Mouse (Mus musculus): Measurements from ENCODE around the gene 1810065E05Rik. TPM values are rescaled to one million over a fixed set of nuclear protein-coding genes. Genes with fewer than 3 reads are reported as not detected.

1810065E05Rik gene
- polyA plus RNA-seq, 1 experiment from 2014 or later = not detected

- H3K4me2 ChIP-seq = peak overlapping the region; percentile 24; the same call in 1 of the 2 replicates
- H3K27ac ChIP-seq (ENCODE audit: low read depth, low read length) = no peak overlapping the region
- H3K9ac ChIP-seq (ENCODE audit: low read depth, low read length) = no peak overlapping the region
- WGBS (ENCODE audit: insufficient replicate concordance) = 55% methylated on average over 3 of the region's 3 CpGs
- H3K36me3 ChIP-seq (ENCODE audit: control insufficient read depth, insufficient read depth, low read length) = no peaks in the 10 kb centered on the region
- H3K9me3 ChIP-seq (replicated peaks; ENCODE audit: control insufficient read depth, low read length) = no peaks in the 10 kb centered on the region
- no peaks in the 10 kb centered on the region for H3K27me3 ChIP-seq (ENCODE audit: control insufficient read depth, insufficient read depth, low read length)
- H3K4me3 ChIP-seq (ENCODE audit: low read depth, low read length) = no peak overlapping the region
- no peak for ATAC-seq (replicated peaks; ENCODE audit: insufficient number of reproducible peaks, low FRiP score, low TSS enrichment)
- peaks cover 4% of the 10 kb centered on the region; the same call in 1 of the 2 replicates for H3K4me1 ChIP-seq (ENCODE audit: control insufficient read depth, insufficient read depth, low read length)
These were observed 2.6 kb upstream of the 1810065E05Rik start for GRCm38 (mm10) chr11:58418336-58418735.

GRCm38 (mm10) chr11:58432259-58432658 lies 11.3 kb downstream of the 1810065E05Rik start, which contains the start of gene Gm12253:
Gene Gm12253, plus strand, starts transcription at chr11:58432559.
- H3K36me3 ChIP-seq (ENCODE audit: control insufficient read depth, insufficient read depth, low read length) = no peaks in the 10 kb centered on the region
- H3K9ac ChIP-seq (ENCODE audit: low read depth, low read length) = no peak within 1 kb of the TSS
- H3K4me3 ChIP-seq (ENCODE audit: low read depth, low read length) = no peak within 1 kb of the TSS
- no peaks in the 10 kb centered on the region for H3K4me1 ChIP-seq (ENCODE audit: control insufficient read depth, insufficient read depth, low read length)
- ATAC-seq (replicated peaks; ENCODE audit: insufficient number of reproducible peaks, low FRiP score, low TSS enrichment) = no peak
- WGBS (ENCODE audit: insufficient replicate concordance) = 75% methylated on average over 3 of the region's 3 CpGs
- H3K4me2 ChIP-seq = no peak within 1 kb of the TSS
- H3K9me3 ChIP-seq (replicated peaks; ENCODE audit: control insufficient read depth, low read length) = no peaks in the 10 kb centered on the region
- no peak within 1 kb of the TSS for H3K27ac ChIP-seq (ENCODE audit: low read depth, low read length)
- no peaks in the 10 kb centered on the region for H3K27me3 ChIP-seq (ENCODE audit: control insufficient read depth, insufficient read depth, low read length)

- Histone ChIP-seq H3K4me3 (ENCODE audit: low read depth, low read length) (no peak overlapping the region), H3K27ac (ENCODE audit: low read depth, low read length) (no peak overlapping the region), H3K9ac (ENCODE audit: low read depth, low read length) (no peak overlapping the region), H3K9me3 (replicated peaks; ENCODE audit: control insufficient read depth, low read length) (no peaks in the 10 kb centered on the region), H3K4me2 (no peak overlapping the region), H3K27me3 (ENCODE audit: control insufficient read depth, insufficient read depth, low read length) (no peaks in the 10 kb centered on the region), H3K4me1 (ENCODE audit: control insufficient read depth, insufficient read depth, low read length) (no peaks in the 10 kb centered on the region), H3K36me3 (ENCODE audit: control insufficient read depth, insufficient read depth, low read length) (no peaks in the 10 kb centered on the region)
- 57% methylated on average over 5 of the region's 5 CpGs for WGBS (ENCODE audit: insufficient replicate concordance)
- ATAC-seq (replicated peaks; ENCODE audit: insufficient number of reproducible peaks, low FRiP score, low TSS enrichment) = no peak
These were observed 17.0 kb downstream of the 1810065E05Rik start for GRCm38 (mm10) chr11:58437866-58438265.

GRCm38 (mm10) chr11:58452759-58453158 lies 31.8 kb downstream of the 1810065E05Rik start, which contains the start of gene Lypd9:
Gene Lypd9, minus strand, starts transcription at chr11:58452923.
- H3K36me3 ChIP-seq (ENCODE audit: control insufficient read depth, insufficient read depth, low read length) = no peaks in the 10 kb centered on the region
- no peaks in the 10 kb centered on the region; the same call in 1 of the 2 replicates for H3K9me3 ChIP-seq (replicated peaks; ENCODE audit: control insufficient read depth, low read length)
- no peaks in the 10 kb centered on the region for H3K27me3 ChIP-seq (ENCODE audit: control insufficient read depth, insufficient read depth, low read length)
- 94% methylated on average over 9 of the region's 9 CpGs for WGBS (ENCODE audit: insufficient replicate concordance)
- no peaks in the 10 kb centered on the region for H3K4me1 ChIP-seq (ENCODE audit: control insufficient read depth, insufficient read depth, low read length)
- H3K4me3 ChIP-seq (ENCODE audit: low read depth, low read length) = no peak within 1 kb of the TSS
- no peak within 1 kb of the TSS for H3K27ac ChIP-seq (ENCODE audit: low read depth, low read length)
- no peak for ATAC-seq (replicated peaks; ENCODE audit: insufficient number of reproducible peaks, low FRiP score, low TSS enrichment)
- no peak within 1 kb of the TSS for H3K9ac ChIP-seq (ENCODE audit: low read depth, low read length)
- no peak within 1 kb of the TSS for H3K4me2 ChIP-seq

- WGBS (ENCODE audit: insufficient replicate concordance) = 56% methylated on average over 4 of the region's 4 CpGs
- ATAC-seq (replicated peaks; ENCODE audit: insufficient number of reproducible peaks, low FRiP score, low TSS enrichment) = no peak
- no peaks in the 10 kb centered on the region for H3K4me1 ChIP-seq (ENCODE audit: control insufficient read depth, insufficient read depth, low read length)
These were observed 32.7 kb downstream of the 1810065E05Rik start for GRCm38 (mm10) chr11:58453592-58453991.

GRCm38 (mm10) chr11:58462170-58462569 lies 41.3 kb downstream of the 1810065E05Rik start, which contains the start of gene Olfr30:
Gene Olfr30, minus strand, starts transcription at chr11:58462270.
- no peaks in the 10 kb centered on the region for H3K27me3 ChIP-seq (ENCODE audit: control insufficient read depth, insufficient read depth, low read length)
- no peaks in the 10 kb centered on the region for H3K36me3 ChIP-seq (ENCODE audit: control insufficient read depth, insufficient read depth, low read length)
- H3K9ac ChIP-seq (ENCODE audit: low read depth, low read length) = no peak within 1 kb of the TSS
- ATAC-seq (replicated peaks; ENCODE audit: insufficient number of reproducible peaks, low FRiP score, low TSS enrichment) = no peak
- no peak within 1 kb of the TSS for H3K4me2 ChIP-seq
- H3K9me3 ChIP-seq (replicated peaks; ENCODE audit: control insufficient read depth, low read length) = no peaks in the 10 kb centered on the region
- no peaks in the 10 kb centered on the region for H3K4me1 ChIP-seq (ENCODE audit: control insufficient read depth, insufficient read depth, low read length)
- H3K4me3 ChIP-seq (ENCODE audit: low read depth, low read length) = no peak within 1 kb of the TSS
- no peak within 1 kb of the TSS for H3K27ac ChIP-seq (ENCODE audit: low read depth, low read length)

More at GRCm38 (mm10) chr11:58453592-58453991, 32.7 kb downstream of the 1810065E05Rik start:
- H3K36me3 ChIP-seq (ENCODE audit: control insufficient read depth, insufficient read depth, low read length) = no peaks in the 10 kb centered on the region
- H3K27me3 ChIP-seq (ENCODE audit: control insufficient read depth, insufficient read depth, low read length) = no peaks in the 10 kb centered on the region
- H3K4me3 ChIP-seq (ENCODE audit: low read depth, low read length) = no peak overlapping the region
- H3K9ac ChIP-seq (ENCODE audit: low read depth, low read length) = no peak overlapping the region
- H3K9me3 ChIP-seq (replicated peaks; ENCODE audit: control insufficient read depth, low read length) = no peaks in the 10 kb centered on the region; the same call in 1 of the 2 replicates
- no peak overlapping the region for H3K4me2 ChIP-seq
- H3K27ac ChIP-seq (ENCODE audit: low read depth, low read length) = no peak overlapping the region

Other genes with a start within 250 kb of the 1810065E05Rik start
- 106 and 109 TPM in 2 replicates for gene Mrpl22, start 249.4 kb upstream of the 1810065E05Rik start, polyA plus RNA-seq (2014; fragmentation: Nextera tagmentation; extraction: Ambion mirVana)
- 4.1 and 5.3 TPM in 2 replicates for gene Igtp, start 221.6 kb upstream of the 1810065E05Rik start, polyA plus RNA-seq (2014; fragmentation: Nextera tagmentation; extraction: Ambion mirVana)
- gene Irgm2, start 221.5 kb upstream of the 1810065E05Rik start, polyA plus RNA-seq (2014; fragmentation: Nextera tagmentation; extraction: Ambion mirVana) = 1.4 and 1.6 TPM in 2 replicates
- not detected in 2 replicates for gene 4930438A08Rik, start 146.3 kb upstream of the 1810065E05Rik start, polyA plus RNA-seq (2014; fragmentation: Nextera tagmentation; extraction: Ambion mirVana)
- gene Zfp692, start 114.0 kb upstream of the 1810065E05Rik start, polyA plus RNA-seq (2014; fragmentation: Nextera tagmentation; extraction: Ambion mirVana) = 8.2 and 9.3 TPM in 2 replicates
- 31.2 and 33.8 TPM in 2 replicates for gene Zfp672, start 90.8 kb upstream of the 1810065E05Rik start, polyA plus RNA-seq (2014; fragmentation: Nextera tagmentation; extraction: Ambion mirVana)
- 17.5 and 17.7 TPM in 2 replicates for gene Sh3bp5l, start 90.4 kb upstream of the 1810065E05Rik start, polyA plus RNA-seq (2014; fragmentation: Nextera tagmentation; extraction: Ambion mirVana)
- not detected in 2 replicates for gene Lypd8, start 42.1 kb upstream of the 1810065E05Rik start, polyA plus RNA-seq (2014; fragmentation: Nextera tagmentation; extraction: Ambion mirVana)
- gene Gm12253, start 11.4 kb downstream of the 1810065E05Rik start, polyA plus RNA-seq (2014; fragmentation: Nextera tagmentation; extraction: Ambion mirVana) = not detected in 2 replicates
- not detected in 2 replicates for gene Lypd9, start 31.8 kb downstream of the 1810065E05Rik start, polyA plus RNA-seq (2014; fragmentation: Nextera tagmentation; extraction: Ambion mirVana)
- gene Olfr30, start 41.2 kb downstream of the 1810065E05Rik start, polyA plus RNA-seq (2014; fragmentation: Nextera tagmentation; extraction: Ambion mirVana) = not detected in 2 replicates
- not detected in 2 replicates for gene Olfr332, start 71.4 kb downstream of the 1810065E05Rik start, polyA plus RNA-seq (2014; fragmentation: Nextera tagmentation; extraction: Ambion mirVana)
- gene Olfr331, start 81.5 kb downstream of the 1810065E05Rik start, polyA plus RNA-seq (2014; fragmentation: Nextera tagmentation; extraction: Ambion mirVana) = not detected in 2 replicates
- gene Olfr330, start 113.7 kb downstream of the 1810065E05Rik start, polyA plus RNA-seq (2014; fragmentation: Nextera tagmentation; extraction: Ambion mirVana) = not detected in 2 replicates
- gene Olfr329-ps, start 125.3 kb downstream of the 1810065E05Rik start, polyA plus RNA-seq (2014; fragmentation: Nextera tagmentation; extraction: Ambion mirVana) = not detected in 2 replicates
- 0.09 TPM in 1 of 2 replicates, not detected in the other for gene Olfr328, start 134.5 kb downstream of the 1810065E05Rik start, polyA plus RNA-seq (2014; fragmentation: Nextera tagmentation; extraction: Ambion mirVana)
- gene Olfr224, start 149.4 kb downstream of the 1810065E05Rik start, polyA plus RNA-seq (2014; fragmentation: Nextera tagmentation; extraction: Ambion mirVana) = not detected in 2 replicates
- gene Olfr325, start 156.6 kb downstream of the 1810065E05Rik start, polyA plus RNA-seq (2014; fragmentation: Nextera tagmentation; extraction: Ambion mirVana) = not detected in 2 replicates
- not detected in 2 replicates for gene Olfr324, start 174.0 kb downstream of the 1810065E05Rik start, polyA plus RNA-seq (2014; fragmentation: Nextera tagmentation; extraction: Ambion mirVana)
- not detected in 2 replicates for gene 2210407C18Rik, start 195.0 kb downstream of the 1810065E05Rik start, polyA plus RNA-seq (2014; fragmentation: Nextera tagmentation; extraction: Ambion mirVana)
- not detected in 2 replicates for gene Olfr323, start 209.4 kb downstream of the 1810065E05Rik start, polyA plus RNA-seq (2014; fragmentation: Nextera tagmentation; extraction: Ambion mirVana)
- gene Trim58, start 219.4 kb downstream of the 1810065E05Rik start, polyA plus RNA-seq (2014; fragmentation: Nextera tagmentation; extraction: Ambion mirVana) = 0.74 and 1.6 TPM in 2 replicates
- not detected in 2 replicates for gene Olfr322, start 237.7 kb downstream of the 1810065E05Rik start, polyA plus RNA-seq (2014; fragmentation: Nextera tagmentation; extraction: Ambion mirVana)